Mouse (Mus musculus) erythroblast, embryonic 14.5 days (primary cell): ENCODE results near the gene Minos1. TPM values are rescaled to one million over a fixed set of nuclear protein-coding genes. Genes with fewer than 3 reads are reported as not detected.

ENCODE experiments used
- H3K27me3 ChIP-seq: 2 replicates; pipeline ENCODE4 v1.6.1; 2012; ENCODE audit warnings: inconsistent platforms; ENCODE audit not compliant: control insufficient read depth
- H3K36me3 ChIP-seq: 2 replicates; pipeline ENCODE4 v1.6.1; 2012; ENCODE audit warnings: mild to moderate bottlenecking, inconsistent platforms; ENCODE audit not compliant: control insufficient read depth
- H3K4me1 ChIP-seq: 2 replicates; pipeline ENCODE4 v1.6.1; 2012; ENCODE audit warnings: inconsistent platforms; ENCODE audit not compliant: control insufficient read depth
- H3K4me3 ChIP-seq: replicated peaks from 2 replicates; pipeline ENCODE3; 2012; ENCODE audit warnings: moderate library complexity, mild to moderate bottlenecking, inconsistent platforms
- H3K9me3 ChIP-seq: 2 replicates; pipeline ENCODE4 v1.6.1; 2012; ENCODE audit warnings: low read length, inconsistent platforms, mixed read lengths; ENCODE audit not compliant: control insufficient read depth
- GATA1 ChIP-seq: IDR thresholded peaks from 2 replicates; pipeline ENCODE4 v1.6.1; 2012; ENCODE audit warnings: low read length, inconsistent platforms, mixed read lengths
- TAL1 ChIP-seq: IDR thresholded peaks from 3 replicates; pipeline ENCODE4 v1.6.1; 2012; ENCODE audit warnings: low read length, inconsistent platforms, mixed read lengths
- polyA plus RNA-seq: library from polyadenylated mRNA; stranded (reverse); fragments of >175 nt; gene quantifications from 2 replicates; pipeline ENCODE4 v1.2.3, GENCODE M21; 2012

Minos1 gene
- polyA plus RNA-seq, 1 experiment, result 4.0 TPM

GRCm38 (mm10) chr4:139131858-139132672 lies 1.2 kb upstream of the Minos1 start:
- H3K4me1 ChIP-seq, result peaks cover 35% of the 10 kb centered on the region
- H3K27me3 ChIP-seq, result no peaks in the 10 kb centered on the region
- peak overlapping the region; percentile 34 for H3K4me3 ChIP-seq
- H3K9me3 ChIP-seq, result peaks cover under 1% of the 10 kb centered on the region
- TF ChIP-seq TAL1 (no peak), GATA1 (no peak)
- peaks cover 6% of the 10 kb centered on the region for H3K36me3 ChIP-seq

GRCm38 (mm10) chr4:139129806-139130700 lies 860 bp downstream of the Minos1 start:
- Histone ChIP-seq H3K4me3 (peak overlapping the region; percentile 90), H3K9me3 (peaks cover 7% of the 10 kb centered on the region), H3K36me3 (peaks cover 15% of the 10 kb centered on the region), H3K4me1 (peaks cover 41% of the 10 kb centered on the region), H3K27me3 (no peaks in the 10 kb centered on the region)
- no peak for TF ChIP-seq GATA1
- no peak for TF ChIP-seq TAL1

- peaks cover 62% of the 10 kb centered on the region for H3K4me1 ChIP-seq
These were observed 4.4 kb downstream of the Minos1 start for GRCm38 (mm10) chr4:139126475-139126874.

GRCm38 (mm10) chr4:139124940-139125339 lies 6.0 kb downstream of the Minos1 start:
- no peaks in the 10 kb centered on the region for H3K27me3 ChIP-seq
- peaks cover 19% of the 10 kb centered on the region for H3K36me3 ChIP-seq
- peaks cover 64% of the 10 kb centered on the region for H3K4me1 ChIP-seq

More at GRCm38 (mm10) chr4:139126475-139126874, 4.4 kb downstream of the Minos1 start:
- Histone ChIP-seq H3K4me3 (no peak overlapping the region), H3K27me3 (no peaks in the 10 kb centered on the region), H3K9me3 (peaks cover 7% of the 10 kb centered on the region), H3K36me3 (peaks cover 19% of the 10 kb centered on the region)
- TF ChIP-seq GATA1, result no peak
- TF ChIP-seq TAL1, result no peak

GRCm38 (mm10) chr4:139122557-139122956 lies 8.4 kb downstream of the Minos1 start:
- TF ChIP-seq TAL1 (no peak), GATA1 (no peak)
- H3K27me3 ChIP-seq, result no peaks in the 10 kb centered on the region
- peaks cover 18% of the 10 kb centered on the region for H3K36me3 ChIP-seq
- peaks cover 69% of the 10 kb centered on the region for H3K4me1 ChIP-seq
- H3K9me3 ChIP-seq, result peaks cover 7% of the 10 kb centered on the region
- no peak overlapping the region for H3K4me3 ChIP-seq

More at GRCm38 (mm10) chr4:139124940-139125339, 6.0 kb downstream of the Minos1 start:
- TF ChIP-seq GATA1 (no peak), TAL1 (no peak)
- Histone ChIP-seq H3K9me3 (peaks cover 7% of the 10 kb centered on the region), H3K4me3 (no peak overlapping the region)

GRCm38 (mm10) chr4:139120998-139121397 lies 9.9 kb downstream of the Minos1 start:
- H3K36me3 ChIP-seq, result peaks cover 7% of the 10 kb centered on the region
- TF ChIP-seq TAL1 (no peak), GATA1 (no peak)

GRCm38 (mm10) chr4:139120281-139120814 lies 10.6 kb downstream of the Minos1 start:
- Histone ChIP-seq H3K4me1 (peaks cover 83% of the 10 kb centered on the region), H3K36me3 (peaks cover 9% of the 10 kb centered on the region)

More at GRCm38 (mm10) chr4:139120998-139121397, 9.9 kb downstream of the Minos1 start:
- no peaks in the 10 kb centered on the region for H3K27me3 ChIP-seq
- H3K4me3 ChIP-seq, result no peak overlapping the region
- H3K9me3 ChIP-seq, result no peaks in the 10 kb centered on the region
- H3K4me1 ChIP-seq, result peaks cover 81% of the 10 kb centered on the region

GRCm38 (mm10) chr4:139116356-139117063 lies 14.4 kb downstream of the Minos1 start:
- peaks cover 12% of the 10 kb centered on the region for H3K36me3 ChIP-seq
- H3K4me1 ChIP-seq, result peaks cover 64% of the 10 kb centered on the region
- TF ChIP-seq TAL1 (no peak), GATA1 (no peak)
- H3K27me3 ChIP-seq, result no peaks in the 10 kb centered on the region
- H3K4me3 ChIP-seq, result no peak overlapping the region
- H3K9me3 ChIP-seq, result no peaks in the 10 kb centered on the region

More at GRCm38 (mm10) chr4:139120281-139120814, 10.6 kb downstream of the Minos1 start:
- Histone ChIP-seq H3K27me3 (no peaks in the 10 kb centered on the region), H3K4me3 (no peak overlapping the region), H3K9me3 (no peaks in the 10 kb centered on the region)
- TF ChIP-seq GATA1 (no peak), TAL1 (no peak)
